Mouse (Mus musculus) liver, embryonic 16.5 days (tissue): Measurements from ENCODE around the gene Cyp2w1. TPM values are rescaled to one million over a fixed set of nuclear protein-coding genes. Genes with fewer than 3 reads are reported as not detected.

Source experiments
- ATAC-seq: fragments of 200-750 bp; cut with Nextera tagmentation; 2 replicates; pipeline ENCODE4 v1.8.0; 2017; ENCODE audit warnings: low read depth, mild to moderate bottlenecking, moderate number of reproducible peaks, moderate library complexity
- H3K27ac ChIP-seq: fragments of 300-500 bp; sonication (generic); 2 replicates; pipeline ENCODE4 v1.5.1; 2014; ENCODE audit warnings: mild to moderate bottlenecking, low read length
- H3K27me3 ChIP-seq: fragments of 300-500 bp; sonication (generic); 2 replicates; pipeline ENCODE4 v1.6.1; 2014; ENCODE audit warnings: low read depth, low read length, mixed read lengths; ENCODE audit not compliant: control insufficient read depth, insufficient read depth
- H3K36me3 ChIP-seq: fragments of 300-500 bp; sonication (generic); 2 replicates; pipeline ENCODE4 v1.6.1; 2014; ENCODE audit warnings: mild to moderate bottlenecking; ENCODE audit not compliant: control insufficient read depth, insufficient read depth
- H3K4me1 ChIP-seq: fragments of 300-500 bp; sonication (generic); 2 replicates; pipeline ENCODE4 v1.6.1; 2014; ENCODE audit warnings: low read depth, low read length, mixed read lengths; ENCODE audit not compliant: control insufficient read depth
- H3K4me2 ChIP-seq: fragments of 300-500 bp; sonication (generic); 2 replicates; pipeline ENCODE4 v1.6.1; 2014; ENCODE audit warnings: low read depth, low read length, mixed read lengths
- H3K4me3 ChIP-seq: fragments of 300-500 bp; sonication (generic); 2 replicates; pipeline ENCODE4 v1.5.1; 2014; ENCODE audit warnings: low read depth, mild to moderate bottlenecking, low read length
- H3K9ac ChIP-seq: fragments of 300-500 bp; sonication (generic); 2 replicates; pipeline ENCODE4 v1.6.1; 2014; ENCODE audit warnings: low read depth, low read length
- H3K9me3 ChIP-seq: fragments of 300-500 bp; sonication (generic); replicated peaks from 2 replicates; pipeline ENCODE4 v1.6.1; 2016; ENCODE audit warnings: low read length; ENCODE audit not compliant: control insufficient read depth
- WGBS: fragments of 180-500 bp; shearing (Covaris S2); extraction: QIAGEN DNeasy Blood & Tissue Kit; methylation state at CpG from one replicate; pipeline ENCODE4 v1.1.7; 2014; ENCODE audit not compliant: insufficient replicate concordance; 5-methylcytosine and 5-hydroxymethylcytosine counted together
- polyA plus RNA-seq: library from polyadenylated mRNA; unstranded; fragments of >200 nt; fragmentation: Nextera tagmentation; extraction: Ambion mirVana; gene quantifications from 2 replicates; pipeline ENCODE4 v1.2.1, GENCODE M21; 2015

Gene Cyp2w1
- polyA plus RNA-seq, 1 experiment from 2014 or later: 0.42 TPM

DNA sequence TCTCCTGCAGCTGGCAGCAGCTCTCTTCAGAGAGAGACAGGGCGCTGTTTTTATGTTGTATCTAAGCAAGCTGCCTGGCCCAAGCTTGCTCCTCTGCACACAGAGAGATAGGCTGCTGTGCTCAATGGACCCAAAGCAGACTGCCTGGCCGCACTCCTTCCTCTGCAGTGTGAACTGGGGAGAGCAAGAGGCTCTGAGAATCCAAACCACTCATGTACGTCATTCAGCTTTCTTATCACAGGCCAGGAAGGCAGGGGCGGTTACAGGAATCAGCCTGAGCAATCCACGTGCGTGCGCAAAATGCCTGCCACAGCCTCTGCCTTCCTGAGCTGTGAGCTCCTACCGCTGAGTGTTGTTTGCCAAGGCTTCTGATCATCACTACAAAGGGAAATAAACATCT lies 30.3 kb downstream of the Cyp2w1 start:
- Histone ChIP-seq H3K4me2 (peak overlapping the region; percentile 96), H3K27ac (peak overlapping the region; percentile 100), H3K4me3 (peak overlapping the region; percentile 99), H3K27me3 (no peaks in the 10 kb centered on the region), H3K9ac (peak overlapping the region; percentile 95), H3K4me1 (peaks cover 87% of the 10 kb centered on the region), H3K9me3 (no peaks in the 10 kb centered on the region), H3K36me3 (peaks cover 7% of the 10 kb centered on the region)
- ATAC-seq: peak; percentile 65
- 11% methylated on average over 8 of the region's 8 CpGs for WGBS

GRCm38 (mm10) chr5:139383234-139383633 lies 30.8 kb downstream of the Cyp2w1 start:
- ATAC-seq: no peak
- peak overlapping the region; percentile 99 for H3K4me3 ChIP-seq
- no peaks in the 10 kb centered on the region for H3K9me3 ChIP-seq
- 34% methylated on average over 9 of the region's 9 CpGs for whole genome bisulfite sequencing
- no peaks in the 10 kb centered on the region for H3K27me3 ChIP-seq
- peak overlapping the region; percentile 100 for H3K27ac ChIP-seq
- H3K36me3 ChIP-seq: peaks cover 7% of the 10 kb centered on the region
- H3K4me1 ChIP-seq: peaks cover 87% of the 10 kb centered on the region
- peak overlapping the region; percentile 96 for H3K4me2 ChIP-seq
- H3K9ac ChIP-seq: peak overlapping the region; percentile 95

DNA sequence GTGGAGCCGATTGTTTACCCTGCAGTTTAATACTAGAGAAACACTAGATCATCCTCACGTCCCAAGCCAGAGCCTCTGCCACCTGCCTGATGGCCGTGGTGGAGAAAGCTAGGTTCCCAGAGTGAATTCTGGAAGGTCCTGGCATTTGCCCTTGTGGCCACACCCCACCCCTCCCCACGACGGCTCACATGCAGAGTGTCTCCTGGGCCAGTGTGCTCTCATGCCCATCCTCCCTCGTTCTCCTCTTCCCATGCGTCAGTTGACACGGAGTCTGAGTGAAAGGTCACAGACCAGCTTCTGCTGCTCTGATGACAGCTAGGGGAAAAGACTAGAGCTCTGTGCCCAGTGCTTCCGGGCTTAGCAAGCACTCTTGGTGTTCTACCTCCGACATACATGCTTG lies 32.1 kb downstream of the Cyp2w1 start:
- no peak overlapping the region for H3K4me3 ChIP-seq
- H3K27me3 ChIP-seq: no peaks in the 10 kb centered on the region
- WGBS: 57% methylated on average over 10 of the region's 10 CpGs
- no peaks in the 10 kb centered on the region for H3K9me3 ChIP-seq
- peak overlapping the region; percentile 95 for H3K9ac ChIP-seq
- no peak for ATAC-seq
- peaks cover 87% of the 10 kb centered on the region for H3K4me1 ChIP-seq
- H3K36me3 ChIP-seq: peaks cover 7% of the 10 kb centered on the region
- peak overlapping the region; percentile 33 for H3K4me2 ChIP-seq
- H3K27ac ChIP-seq: peak overlapping the region; percentile 100

- Histone ChIP-seq H3K9me3 (no peaks in the 10 kb centered on the region), H3K9ac (peak overlapping the region; percentile 47), H3K27ac (peak overlapping the region; percentile 100), H3K27me3 (no peaks in the 10 kb centered on the region), H3K4me1 (peaks cover 85% of the 10 kb centered on the region), H3K36me3 (peaks cover 7% of the 10 kb centered on the region), H3K4me3 (no peak overlapping the region), H3K4me2 (peak overlapping the region; percentile 43)
- no peak for ATAC-seq
- 89% methylated on average over 5 of the region's 5 CpGs for WGBS
Observed at GRCm38 (mm10) chr5:139386047-139386446, 33.6 kb downstream of the Cyp2w1 start.

- H3K4me2 ChIP-seq: peak overlapping the region; percentile 80
- no peaks in the 10 kb centered on the region for H3K9me3 ChIP-seq
- H3K9ac ChIP-seq: peak overlapping the region; percentile 96
- peaks cover 20% of the 10 kb centered on the region for H3K36me3 ChIP-seq
- H3K4me1 ChIP-seq: peaks cover 87% of the 10 kb centered on the region
- H3K27ac ChIP-seq: peak overlapping the region; percentile 100
- no peaks in the 10 kb centered on the region for H3K27me3 ChIP-seq
- H3K4me3 ChIP-seq: peak overlapping the region; percentile 78
- WGBS: 68% methylated on average over 10 of the region's 10 CpGs
- no peak for ATAC-seq
Observed at GRCm38 (mm10) chr5:139387329-139388194, 35.1 kb downstream of the Cyp2w1 start.

- ATAC-seq: no peak
- peak overlapping the region; percentile 78 for H3K4me3 ChIP-seq
- WGBS: 48% methylated on average over 4 of the region's 4 CpGs
- H3K4me1 ChIP-seq: peaks cover 87% of the 10 kb centered on the region
- H3K27ac ChIP-seq: peak overlapping the region; percentile 100
- no peaks in the 10 kb centered on the region for H3K27me3 ChIP-seq
- peaks cover 27% of the 10 kb centered on the region for H3K36me3 ChIP-seq
- H3K9ac ChIP-seq: peak overlapping the region; percentile 96
- no peaks in the 10 kb centered on the region for H3K9me3 ChIP-seq
- peak overlapping the region; percentile 80 for H3K4me2 ChIP-seq
Observed at GRCm38 (mm10) chr5:139388195-139388570, 35.8 kb downstream of the Cyp2w1 start.

DNA sequence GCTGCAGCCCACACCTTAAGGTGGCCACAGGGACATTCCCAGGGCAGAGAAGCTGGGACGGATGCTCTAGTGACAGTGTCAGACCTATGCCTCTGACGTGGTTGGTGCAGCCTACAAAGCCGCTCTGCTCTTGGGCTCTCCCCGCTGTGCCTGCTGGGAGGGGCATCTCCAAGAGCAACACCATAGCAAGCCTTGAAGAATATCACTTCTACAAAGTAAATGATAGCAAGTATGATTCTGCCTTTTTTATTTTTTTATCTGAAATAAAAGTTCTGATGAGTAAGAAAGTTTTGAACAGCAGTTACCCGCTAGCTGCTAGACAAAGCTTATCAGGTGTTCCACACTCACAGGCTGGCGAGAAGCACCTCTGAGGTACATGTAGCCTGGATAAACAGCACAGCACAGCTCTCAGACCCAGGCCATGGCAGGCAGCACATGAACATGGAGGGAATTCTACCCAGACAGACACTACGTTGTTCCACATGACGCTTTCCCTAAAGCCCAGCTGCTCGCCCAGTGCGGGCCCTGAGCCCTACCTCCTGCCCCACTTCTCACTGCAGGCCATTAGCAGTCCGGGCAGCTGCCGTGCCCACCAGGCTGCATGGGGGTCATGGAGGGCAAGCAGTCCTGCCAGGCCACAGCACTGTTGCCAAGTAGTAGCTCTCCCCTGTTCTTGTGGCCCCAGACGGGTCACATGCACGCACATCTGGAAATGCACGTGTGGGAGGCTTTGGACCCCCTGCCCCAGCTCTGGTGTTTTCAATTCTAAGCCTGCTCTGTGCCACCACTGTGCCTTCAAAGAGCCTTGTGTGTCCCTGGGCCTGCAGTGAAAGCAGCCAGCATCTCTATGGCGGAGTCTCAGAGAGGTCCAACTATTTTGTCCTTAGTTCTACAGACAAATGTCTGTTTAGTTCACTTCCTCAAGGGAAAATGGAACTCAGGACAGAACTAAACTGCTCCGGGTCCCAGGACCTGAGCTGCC lies 36.6 kb downstream of the Cyp2w1 start:
- ATAC-seq: peak; percentile 76
- Histone ChIP-seq H3K36me3 (peaks cover 35% of the 10 kb centered on the region), H3K4me2 (peak overlapping the region; percentile 80), H3K4me3 (peak overlapping the region; percentile 78), H3K27ac (peak overlapping the region; percentile 100), H3K27me3 (no peaks in the 10 kb centered on the region), H3K4me1 (peaks cover 87% of the 10 kb centered on the region), H3K9ac (peak overlapping the region; percentile 96), H3K9me3 (no peaks in the 10 kb centered on the region)
- 34% methylated on average over 17 of the region's 17 CpGs for WGBS

- H3K36me3 ChIP-seq: peaks cover 41% of the 10 kb centered on the region
Observed at GRCm38 (mm10) chr5:139389676-139390061, 37.3 kb downstream of the Cyp2w1 start.

More at GRCm38 (mm10) chr5:139389676-139390061, 37.3 kb downstream of the Cyp2w1 start:
- H3K9ac ChIP-seq: peak overlapping the region; percentile 96
- 3% methylated on average over 6 of the region's 6 CpGs for WGBS
- peaks cover 87% of the 10 kb centered on the region for H3K4me1 ChIP-seq
- peak overlapping the region; percentile 78 for H3K4me3 ChIP-seq
- H3K27me3 ChIP-seq: no peaks in the 10 kb centered on the region
- peak; percentile 86 for ATAC-seq
- peak overlapping the region; percentile 100 for H3K27ac ChIP-seq
- peak overlapping the region; percentile 80 for H3K4me2 ChIP-seq
- no peaks in the 10 kb centered on the region for H3K9me3 ChIP-seq
